Mouse (Mus musculus) heart, postnatal 0 days (tissue): Measurements from ENCODE around the gene Gm5447.

Experiments used
- CTCF ChIP-seq: IDR thresholded peaks from 2 replicates; pipeline ENCODE4 v1.5.1; 2016; ENCODE audit warnings: antibody characterized with exemption, control low read depth, low read depth
- EP300 ChIP-seq: IDR thresholded peaks from 2 replicates; pipeline ENCODE4 v1.6.1; 2016; ENCODE audit warnings: antibody characterized with exemption, low read depth

GRCm38 (mm10) chr13:30968311-30968710 lies 5.7 kb upstream of the Gm5447 start:
- TF ChIP-seq CTCF (no peak), EP300 (no peak)
